Mouse (Mus musculus): ENCODE measurements around the gene Vwa5b1.
A peak's percentile ranks its signal among the peaks of the same experiment; 100 is the strongest.

Gene Vwa5b1

DNA sequence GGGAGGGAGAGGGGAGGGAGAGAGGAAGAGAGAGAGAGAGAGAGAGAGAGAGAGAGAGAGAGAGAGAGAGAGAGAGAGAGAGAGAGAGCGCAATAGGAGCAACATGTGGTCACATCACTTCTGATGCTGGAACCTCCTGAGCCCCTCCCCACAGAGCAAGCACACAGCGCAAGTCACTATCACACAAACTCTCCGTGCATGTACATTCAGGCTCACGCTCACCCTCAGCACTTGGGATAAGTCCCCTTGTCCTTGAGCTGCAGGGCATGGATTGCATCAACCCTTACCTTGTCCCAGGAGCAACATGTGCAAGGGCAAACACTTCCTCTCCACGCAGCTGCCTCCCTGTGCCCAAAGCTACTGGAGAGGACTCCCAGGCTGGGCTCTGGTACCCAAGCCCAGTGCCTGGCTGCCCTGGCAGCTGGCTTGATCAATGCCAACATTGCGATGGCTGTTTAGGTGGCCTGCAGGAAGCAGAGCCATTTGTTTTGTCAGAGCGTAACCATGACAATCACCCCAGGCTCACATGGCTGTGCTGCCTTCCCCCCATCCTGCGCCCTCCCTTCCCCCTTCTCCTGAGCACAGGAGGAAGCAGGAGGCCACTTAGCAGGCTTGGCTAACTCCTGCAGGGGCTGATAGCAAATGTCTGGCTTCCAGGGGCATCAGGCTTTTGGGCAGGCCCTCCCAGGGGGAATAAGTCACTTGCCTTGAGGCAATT lies at the start of gene Vwa5b1:
TSS of gene Vwa5b1 (minus strand) at position 457 of the 718 bp plus-strand sequence.
- peak in 1 of 2 experiments; percentile 40 for DNase-seq (ENCODE audit: low spot score in 2 of 2)

DNA sequence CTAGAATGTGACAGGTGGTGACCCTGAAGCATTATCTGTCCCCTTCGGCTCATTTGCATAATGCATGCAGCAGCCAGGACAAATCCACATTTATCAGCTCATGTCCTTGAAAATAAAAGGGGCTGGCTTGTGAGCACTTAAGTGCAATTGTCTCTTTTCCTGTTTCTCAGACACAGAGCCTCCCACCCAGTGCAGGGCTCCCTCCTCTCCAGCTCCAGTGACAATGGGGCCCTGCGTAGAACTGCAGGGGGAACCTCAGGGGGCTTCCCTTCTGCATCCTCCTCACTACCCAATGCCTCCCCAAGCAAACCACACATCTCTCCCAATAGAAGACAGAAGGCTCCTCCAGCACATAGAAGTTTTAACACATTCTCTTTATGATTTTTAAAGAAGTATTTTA lies 47.1 kb upstream of the Vwa5b1 start:
- no peak for DNase-seq (ENCODE audit: low spot score in 2 of 2)

DNA sequence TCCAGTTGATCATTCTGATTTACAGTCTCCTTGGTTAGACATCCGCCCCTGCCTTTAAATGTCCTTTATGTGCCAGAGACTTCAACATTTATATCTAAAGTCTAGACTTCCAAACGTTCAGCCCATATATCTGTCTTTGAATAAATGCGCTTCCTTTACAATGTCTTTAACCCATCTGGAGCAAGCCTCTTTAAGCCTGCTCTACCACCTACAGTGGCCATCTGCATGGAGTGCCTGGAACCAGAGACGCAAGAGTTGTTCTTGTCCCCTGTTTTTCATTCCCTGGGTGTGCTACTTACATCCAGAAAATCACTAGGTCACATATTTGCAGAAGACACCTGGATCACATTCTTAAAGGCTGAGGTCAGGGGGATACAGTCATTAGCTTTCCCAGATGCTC lies 44.4 kb upstream of the Vwa5b1 start:
- DNase-seq (ENCODE audit: low spot score in 2 of 2) = no peak

DNA sequence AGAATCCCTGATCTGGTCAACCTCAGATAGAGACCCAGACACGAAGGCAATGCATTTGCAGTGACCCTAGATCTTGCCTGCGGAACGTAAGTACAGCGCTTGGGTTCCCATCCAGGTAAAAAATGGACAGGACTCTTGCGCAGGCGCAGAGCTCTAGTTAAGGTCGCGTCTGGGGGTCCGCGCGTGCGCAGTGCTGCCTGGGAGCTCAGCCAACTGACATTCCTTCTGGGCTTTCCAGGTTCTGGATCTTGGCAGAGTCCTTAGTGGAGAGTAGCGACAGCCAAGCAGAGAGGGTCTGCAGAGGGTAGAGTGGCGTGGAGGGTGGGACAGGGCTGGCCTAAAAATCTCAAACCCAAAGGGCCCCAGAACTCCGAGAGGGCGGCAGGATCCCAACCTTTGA lies 41.9 kb upstream of the Vwa5b1 start:
- peak; percentile 70 to 90 for DNase-seq (ENCODE audit: low spot score in 2 of 2)

DNA sequence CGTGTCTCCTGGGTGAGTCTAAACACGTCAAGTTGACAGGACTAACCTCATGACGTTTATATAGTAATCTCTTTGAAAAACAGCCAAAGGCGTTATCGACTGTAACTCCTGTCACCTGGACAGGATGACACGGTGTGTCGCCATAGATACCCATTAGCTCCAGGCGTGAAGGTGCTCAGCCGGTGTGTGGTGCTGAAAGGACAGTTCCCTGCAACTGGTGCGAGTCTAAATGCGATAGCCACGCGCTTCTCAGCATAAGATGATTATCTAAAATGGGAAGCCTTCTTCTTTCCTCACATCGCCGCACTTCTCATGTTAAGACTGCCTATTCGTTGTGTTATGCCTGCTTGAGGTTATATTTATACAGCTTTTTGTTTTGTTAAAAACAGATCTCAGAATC lies 40.8 kb upstream of the Vwa5b1 start:
- no peak for DNase-seq (ENCODE audit: low spot score in 2 of 2)

DNA sequence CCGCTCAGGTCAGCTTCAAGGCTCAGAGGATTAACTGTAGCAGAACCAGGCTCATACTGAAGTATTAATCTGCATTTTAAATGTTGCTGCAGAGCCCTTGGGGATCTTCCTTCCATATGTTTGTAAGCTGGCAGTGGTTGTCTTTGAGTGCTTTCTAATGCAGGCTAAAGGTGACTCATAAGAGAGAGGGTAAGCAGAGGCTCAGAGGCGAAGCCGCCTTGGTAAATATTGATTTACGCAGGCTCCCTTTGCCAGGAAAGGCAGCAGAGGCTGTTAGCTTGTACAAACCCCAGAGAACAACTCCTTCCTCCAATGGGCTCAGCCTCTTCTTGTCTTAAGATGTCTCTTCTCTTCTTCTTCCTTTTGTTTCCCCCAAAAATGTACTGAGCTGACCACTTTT lies 36.5 kb upstream of the Vwa5b1 start:
- no peak for DNase-seq (ENCODE audit: low spot score in 2 of 2)

DNA sequence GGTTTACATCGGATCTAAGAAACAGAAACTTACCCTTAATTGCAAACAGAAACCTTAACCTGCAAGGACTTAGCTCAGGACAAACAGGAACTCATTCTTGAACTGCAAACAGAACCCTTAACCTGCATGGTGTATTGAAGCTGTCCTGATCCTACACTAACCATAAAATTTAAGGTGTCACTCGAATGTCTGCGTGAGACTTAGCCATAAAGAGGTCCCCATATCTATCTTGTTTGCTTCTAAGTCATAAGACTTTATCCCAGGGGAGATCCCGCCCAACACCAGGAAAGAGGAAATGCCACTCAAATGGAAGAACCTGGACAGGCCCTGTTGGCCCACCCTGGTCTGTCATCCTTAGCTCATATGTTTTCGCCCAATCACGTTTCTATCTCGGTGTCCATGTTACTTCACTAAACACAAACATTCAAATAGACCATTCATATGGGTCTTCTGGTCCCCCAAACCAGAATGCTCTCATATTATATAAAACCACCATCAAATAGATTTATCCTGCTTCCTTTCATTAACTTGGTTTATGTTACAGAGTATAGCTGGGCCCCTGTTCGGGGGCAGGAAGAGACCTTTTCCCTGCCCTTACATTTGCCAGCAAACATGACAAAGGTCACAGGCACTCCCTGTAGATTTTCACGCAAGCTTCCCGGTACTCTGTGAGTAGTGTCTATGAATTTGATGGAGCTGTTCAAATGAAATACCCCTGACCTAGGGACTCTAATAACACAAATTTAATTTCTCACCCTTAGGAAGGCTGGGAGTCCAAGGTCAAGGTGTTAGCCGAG lies 34.6 kb upstream of the Vwa5b1 start:
- no peak for DNase-seq (ENCODE audit: low spot score in 2 of 2)

DNA sequence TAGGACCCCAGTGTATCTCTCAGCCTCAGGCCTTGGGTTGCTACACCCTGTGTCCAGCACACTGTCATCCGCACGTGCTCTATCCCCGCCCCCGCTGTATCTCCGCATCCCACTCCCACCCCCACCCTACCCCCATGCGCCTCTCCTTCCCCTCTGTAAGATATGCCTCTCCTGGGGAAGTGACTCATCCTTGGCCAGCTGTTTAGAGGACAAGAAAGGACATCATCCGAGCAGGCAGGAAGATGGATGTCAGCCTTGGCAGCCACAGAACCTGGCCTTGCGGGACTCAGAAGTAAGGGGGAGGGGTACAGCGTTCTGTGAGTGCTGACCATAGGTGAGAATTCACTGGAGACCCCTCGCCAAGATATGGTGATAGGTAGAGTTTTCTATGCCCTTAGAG lies 30.8 kb upstream of the Vwa5b1 start:
- no peak for DNase-seq (ENCODE audit: low spot score in 2 of 2)

DNA sequence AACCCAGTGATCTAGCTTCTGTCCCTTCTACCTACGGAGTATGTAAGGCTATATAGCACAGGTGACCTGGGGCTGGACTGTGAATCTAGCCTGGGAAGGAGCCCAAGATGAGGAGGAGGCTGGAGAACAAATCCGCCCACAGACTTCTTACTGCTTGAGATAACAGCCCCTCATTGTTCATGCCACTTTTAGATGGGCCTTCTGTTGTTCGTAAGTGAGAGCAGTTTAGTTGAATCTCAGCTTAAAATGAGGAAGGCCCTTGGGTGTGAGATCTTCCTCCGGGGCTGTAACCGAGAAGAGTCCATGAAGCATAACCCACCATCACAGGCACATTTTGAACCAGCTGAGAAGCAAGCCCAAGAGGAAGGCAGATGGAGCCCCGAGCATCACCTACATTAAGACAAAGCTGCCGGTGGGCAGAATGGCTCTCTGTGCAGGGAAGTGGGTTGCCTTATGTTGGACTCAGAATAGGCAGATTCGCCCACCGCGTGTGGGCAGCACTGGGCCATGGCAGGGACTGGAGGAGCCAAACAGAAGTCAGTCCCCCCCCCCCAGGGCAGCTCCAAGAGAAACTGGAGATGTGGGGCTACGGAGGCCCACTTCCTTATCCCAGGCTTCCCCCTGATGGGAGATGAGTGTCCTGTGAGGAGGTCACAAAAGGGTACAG lies 24.4 kb upstream of the Vwa5b1 start:
- no peak for DNase-seq (ENCODE audit: low spot score in 2 of 2)

DNA sequence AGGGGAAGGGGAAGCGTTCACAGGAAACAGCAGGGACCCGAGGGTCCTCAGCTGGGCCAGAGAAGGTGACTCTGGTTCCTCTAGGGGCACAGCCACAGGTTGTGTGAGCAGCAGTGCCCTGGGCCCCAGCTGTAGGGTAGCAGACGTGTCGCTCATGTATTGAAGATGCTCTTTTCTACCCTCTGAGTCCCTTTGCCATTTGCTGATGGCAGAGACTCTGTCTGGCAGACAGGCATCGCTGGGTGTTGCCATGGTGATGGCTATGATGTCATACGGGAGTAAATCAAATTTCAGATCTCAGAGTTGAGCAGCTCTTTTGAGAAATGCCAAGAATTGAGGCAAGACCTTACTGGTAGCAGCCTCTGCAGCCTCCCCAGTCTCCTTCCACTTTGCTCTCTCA lies 17.4 kb upstream of the Vwa5b1 start:
- DNase-seq (ENCODE audit: low spot score in 2 of 2) = peak in 1 of 2 experiments; percentile 31

DNA sequence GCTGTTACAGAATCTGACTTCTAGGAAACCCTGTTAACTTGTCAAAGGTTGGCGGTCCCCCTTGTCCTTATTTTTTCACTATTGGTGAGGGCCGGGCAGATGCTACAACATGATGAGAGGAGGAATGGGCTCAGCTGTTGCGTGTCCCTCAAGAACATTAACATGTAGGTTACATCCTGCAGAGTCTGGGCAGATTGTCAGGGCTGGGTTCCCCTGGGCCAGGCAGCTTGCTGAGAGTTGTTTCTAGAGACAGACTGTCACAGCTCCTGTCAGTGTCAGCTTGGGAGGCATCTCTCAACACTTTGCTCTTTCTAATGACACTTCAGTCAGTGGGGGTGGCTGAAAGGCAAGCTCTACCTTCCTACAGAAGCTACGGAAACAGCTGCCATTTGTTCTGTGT lies 16.2 kb upstream of the Vwa5b1 start:
- no peak for DNase-seq (ENCODE audit: low spot score in 2 of 2)

DNA sequence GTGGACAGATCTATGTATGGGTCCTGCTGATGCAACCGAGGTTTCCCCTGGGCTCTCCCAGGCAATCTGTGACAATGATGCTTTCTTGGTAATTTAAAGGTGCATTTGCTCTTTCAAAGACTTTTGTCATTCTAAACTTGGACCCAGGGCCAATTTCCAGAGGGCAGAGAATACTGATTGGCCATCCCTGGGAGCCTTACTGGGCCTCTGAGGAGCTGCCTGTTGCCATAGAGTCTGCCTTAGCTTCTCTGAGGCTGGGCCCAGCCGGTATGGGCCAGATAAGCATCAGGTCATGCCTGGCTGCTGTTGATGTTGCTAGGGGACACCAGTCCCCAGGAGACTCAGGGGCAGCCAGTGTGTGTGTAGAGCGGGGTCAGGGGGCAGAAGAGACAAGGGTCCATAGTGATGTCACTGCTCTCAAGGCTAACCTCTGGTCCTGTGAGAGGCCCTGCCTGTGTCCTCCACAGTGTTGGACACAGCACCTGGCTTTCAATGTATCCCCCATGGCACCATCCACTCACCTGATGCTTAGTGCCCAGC lies 12.5 kb upstream of the Vwa5b1 start:
- no peak for DNase-seq (ENCODE audit: low spot score in 2 of 2)

DNA sequence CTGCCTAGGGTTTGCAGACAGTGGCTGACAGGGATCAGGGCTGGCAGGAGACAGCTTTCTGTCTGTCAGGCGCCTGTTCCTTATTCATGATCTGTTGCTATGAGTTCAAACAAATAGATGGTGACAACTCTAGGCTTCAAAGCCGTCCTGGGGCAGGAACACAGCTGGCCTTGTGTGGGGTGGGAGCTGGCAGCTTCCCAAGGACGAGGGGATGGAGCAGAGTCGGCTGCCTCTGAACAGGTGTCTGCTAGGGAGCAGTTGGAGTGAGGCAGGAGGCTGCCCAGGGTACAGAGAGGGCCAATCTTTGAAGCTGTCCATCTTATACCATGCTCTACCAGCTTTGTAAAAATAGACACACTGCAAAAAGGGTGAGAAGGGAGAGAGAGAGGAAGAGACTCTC lies 6.6 kb upstream of the Vwa5b1 start:
- DNase-seq (ENCODE audit: low spot score in 2 of 2) = no peak

DNA sequence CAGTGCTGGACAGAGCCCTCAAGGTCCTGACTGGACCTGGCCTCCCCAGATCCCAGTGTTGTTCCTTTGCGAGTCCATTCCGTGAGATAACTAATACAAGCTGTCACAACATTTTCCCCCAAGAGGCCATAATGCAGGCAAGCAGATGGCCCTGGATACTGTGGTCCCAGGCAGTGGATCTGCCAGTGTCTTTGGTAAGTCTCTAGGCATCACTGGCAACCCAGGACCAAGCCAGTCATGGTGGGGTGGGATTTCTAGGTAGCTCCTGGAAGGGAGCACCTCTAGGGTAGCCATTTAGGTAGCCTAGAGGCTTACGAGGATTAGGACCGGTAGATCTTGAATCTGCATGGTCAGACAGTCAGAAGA lies 445 bp upstream of the Vwa5b1 start:
- DNase-seq (ENCODE audit: low spot score in 2 of 2) = no peak

DNA sequence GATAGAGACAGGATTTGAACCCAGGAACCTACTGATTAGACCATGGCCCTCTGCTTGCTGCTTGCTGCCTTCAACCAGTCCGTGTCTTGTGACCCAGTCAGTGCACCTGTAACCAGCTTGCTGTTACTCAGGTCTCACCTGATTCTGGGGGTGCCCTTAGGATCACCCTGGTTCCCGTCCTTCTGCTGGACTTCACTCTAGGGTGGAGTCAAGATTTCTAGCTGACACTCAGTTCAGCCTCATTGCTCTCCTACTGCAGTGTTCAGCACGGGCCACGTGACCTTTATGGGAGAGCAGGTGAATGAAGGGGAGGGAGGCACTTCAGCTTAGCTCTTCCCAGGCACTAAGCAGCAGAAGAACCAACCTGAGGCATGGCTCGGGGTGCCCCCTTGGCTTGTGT lies 7.4 kb downstream of the Vwa5b1 start:
- DNase-seq (ENCODE audit: low spot score in 2 of 2) = no peak

DNA sequence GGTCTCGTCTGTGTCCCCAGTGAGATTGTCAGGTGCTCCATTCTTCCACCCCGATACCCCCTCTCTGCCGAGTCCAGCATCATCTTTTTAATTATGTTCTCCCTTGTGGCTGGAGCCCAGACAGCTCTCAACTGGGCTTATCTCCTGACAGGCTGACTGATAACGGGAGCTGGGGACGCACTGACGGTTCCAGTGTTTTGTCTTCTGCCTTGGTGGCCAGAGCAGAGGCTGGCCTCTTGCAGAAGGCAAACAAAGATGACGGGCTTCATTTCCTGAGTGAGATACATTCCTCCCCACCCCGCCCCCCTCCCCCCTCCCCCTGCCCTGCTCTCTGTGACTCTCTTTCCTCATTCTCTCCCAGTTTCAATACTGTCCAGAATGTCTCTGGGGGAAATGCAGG lies 21.2 kb downstream of the Vwa5b1 start:
- no peak for DNase-seq (ENCODE audit: low spot score in 2 of 2)

DNA sequence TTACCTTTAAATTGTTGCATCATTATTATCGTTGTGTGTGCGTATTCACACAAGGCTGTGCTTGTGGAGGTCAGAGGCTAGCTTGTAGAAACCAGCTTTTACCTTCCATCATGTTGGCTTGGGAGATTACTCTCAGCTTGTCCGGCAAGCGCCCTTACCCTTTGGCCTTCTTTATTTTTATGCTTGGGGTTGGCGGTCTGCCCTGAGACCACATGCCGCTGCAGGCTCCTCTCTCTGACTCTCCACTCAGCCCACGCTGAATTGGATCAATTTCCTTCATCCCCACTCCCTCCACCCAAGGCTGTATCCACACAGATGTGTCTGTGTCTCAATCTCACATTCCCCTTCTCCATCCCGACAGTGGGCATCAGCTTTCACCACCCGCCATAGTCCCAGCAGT lies 33.8 kb downstream of the Vwa5b1 start:
- DNase-seq (ENCODE audit: low spot score in 2 of 2) = no peak

DNA sequence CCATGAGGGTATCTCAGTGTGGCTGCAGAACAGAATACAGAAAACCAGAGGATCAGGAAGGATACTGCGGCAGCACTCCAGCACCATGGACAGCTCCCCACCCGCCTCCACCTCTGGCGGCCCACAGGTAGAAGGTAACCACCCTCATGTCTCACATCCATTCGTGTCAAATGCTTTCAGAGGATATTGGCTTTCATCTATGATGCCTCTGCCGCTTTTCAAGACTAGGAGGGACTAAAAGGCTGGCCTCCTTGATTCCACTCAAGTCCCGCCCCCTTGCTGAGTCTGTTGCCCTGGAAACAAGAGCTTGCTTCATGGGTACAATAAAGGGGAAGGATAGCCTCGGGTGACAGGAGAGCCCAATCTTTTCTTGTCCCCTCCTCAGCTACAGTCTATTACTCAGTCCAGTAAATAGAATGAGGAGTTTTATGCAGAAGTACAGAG lies 37.8 kb downstream of the Vwa5b1 start:
- DNase-seq (ENCODE audit: low spot score in 2 of 2) = peak in 1 of 2 experiments; percentile 34

DNA sequence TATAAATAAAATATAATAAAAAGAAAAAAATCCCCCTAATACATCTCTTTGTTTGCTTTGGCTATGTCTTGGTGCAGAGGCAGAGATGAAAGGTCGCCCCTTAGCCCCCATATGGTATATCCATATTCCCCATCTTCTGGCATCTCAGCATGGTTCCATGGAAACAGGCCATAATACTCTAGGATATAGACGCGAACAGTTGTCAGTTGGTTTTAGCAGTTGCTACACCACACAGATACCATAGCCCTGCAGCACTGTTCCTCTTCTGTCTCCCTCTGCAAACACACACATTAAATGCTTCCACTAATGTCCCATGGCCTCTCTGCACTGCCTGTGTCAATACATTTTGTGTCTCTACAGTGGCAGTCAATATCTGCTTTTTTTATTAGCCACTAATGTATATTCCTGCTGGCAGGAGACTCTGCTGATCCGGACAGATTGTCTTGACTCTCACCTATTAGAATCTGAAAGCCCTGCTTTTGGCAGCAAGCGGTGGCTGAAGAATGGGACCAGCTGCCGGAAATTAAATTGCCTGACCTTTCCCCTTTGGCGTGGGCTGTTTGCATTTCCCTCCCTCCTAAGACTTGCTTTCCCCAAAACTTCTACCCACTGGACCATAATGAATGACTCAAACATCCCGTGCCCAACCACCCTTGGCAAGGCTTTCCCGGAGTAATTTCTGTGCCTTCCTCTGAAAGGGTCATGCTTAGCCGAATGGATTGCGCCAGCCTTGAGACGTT lies 39.1 kb downstream of the Vwa5b1 start:
- peak in 1 of 2 experiments; percentile 19 for DNase-seq (ENCODE audit: low spot score in 2 of 2)

DNA sequence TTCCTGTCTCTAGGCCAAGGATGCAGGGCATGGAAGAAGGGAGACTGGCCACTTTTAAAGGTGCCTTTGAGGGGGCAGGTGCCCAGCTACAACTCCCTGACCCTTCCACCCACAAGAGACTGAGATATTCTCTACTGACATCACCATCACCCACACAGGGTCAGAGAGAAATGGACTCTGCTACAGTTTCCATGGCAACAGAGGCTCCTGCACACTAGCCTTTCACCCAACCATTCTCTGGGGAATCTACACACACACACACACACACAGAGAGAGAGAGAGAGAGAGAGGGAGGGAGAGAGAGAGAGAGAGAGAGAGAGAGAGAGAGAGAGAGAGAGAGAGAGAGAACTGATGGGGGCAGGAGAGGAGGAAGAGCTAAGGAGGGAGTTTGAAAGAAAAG lies 50.7 kb downstream of the Vwa5b1 start:
- no peak for DNase-seq (ENCODE audit: low spot score in 2 of 2)

DNA sequence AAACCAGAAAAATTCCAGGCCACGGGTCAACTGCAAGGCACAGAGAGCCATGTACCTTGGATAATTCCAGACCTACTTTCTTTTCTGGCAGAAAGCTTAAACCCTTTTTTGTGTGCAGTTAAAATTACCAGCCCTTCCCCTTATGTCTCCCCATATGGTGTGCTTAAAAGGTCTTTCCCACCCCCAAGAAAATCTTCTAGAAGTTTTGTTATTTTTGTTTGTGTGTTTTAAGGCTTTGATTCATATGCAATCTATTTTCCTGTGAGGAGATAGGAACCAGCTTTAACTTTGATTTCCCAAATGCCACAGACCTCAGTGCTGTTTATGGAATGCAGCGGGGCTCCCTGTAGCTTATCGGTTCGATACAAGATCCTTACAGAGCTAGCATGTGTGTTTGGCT lies 53.2 kb downstream of the Vwa5b1 start:
- no peak for DNase-seq (ENCODE audit: low spot score in 2 of 2)

DNA sequence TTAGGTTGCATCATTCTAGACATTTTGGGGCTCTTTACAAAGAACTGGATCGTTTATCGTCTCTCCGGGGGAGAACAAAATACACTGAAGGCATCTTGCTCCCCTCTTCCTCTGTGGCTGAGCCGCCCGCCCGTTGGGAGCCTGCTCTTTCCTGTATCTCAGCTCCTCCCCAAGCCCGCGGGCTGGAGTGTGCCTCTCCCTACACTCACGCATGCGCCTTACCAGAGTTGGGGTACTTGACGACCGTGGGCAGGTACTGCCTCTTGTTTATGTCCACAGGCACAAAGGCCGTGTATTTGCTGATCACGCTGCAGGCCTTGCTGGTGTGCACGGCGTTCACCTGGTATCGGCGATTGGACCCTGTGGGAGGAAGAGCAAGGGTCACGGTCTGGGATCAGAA lies 57.3 kb downstream of the Vwa5b1 start:
- no peak for DNase-seq (ENCODE audit: low spot score in 2 of 2)

Measured in cerebellum, postnatal 4 days (tissue).